Mouse (Mus musculus): ENCODE data around the gene Txnrd2. TPM values are rescaled to one million over a fixed set of nuclear protein-coding genes. Genes with fewer than 3 reads are reported as not detected.
A peak's percentile ranks its signal among the peaks of the same experiment; 100 is the strongest.

The Txnrd2 gene
- polyA plus RNA-seq, 1 experiment from 2014 or later: 20.0 TPM

DNA sequence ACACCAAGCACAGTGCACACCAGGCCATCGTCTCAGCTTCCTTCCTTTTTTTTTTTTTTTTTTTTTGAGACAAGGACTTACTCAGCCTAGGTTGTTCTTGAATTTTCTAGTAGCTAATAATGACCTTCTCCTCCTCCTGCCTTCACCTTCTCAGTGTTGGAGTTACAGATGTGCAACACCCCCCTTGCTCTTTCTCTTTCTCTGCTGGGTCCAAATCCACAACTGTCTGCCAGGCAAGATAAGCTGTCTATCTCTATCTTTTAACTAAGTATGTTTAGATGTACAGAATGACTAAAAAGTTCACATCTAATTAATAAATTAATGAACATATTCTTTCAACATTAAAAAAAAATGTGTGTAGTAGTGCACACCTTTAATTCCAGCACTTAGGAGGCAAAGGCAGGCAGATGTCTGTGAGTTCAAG, 6.6 kb upstream of the Txnrd2 start:
- Histone ChIP-seq H3K27me3 (replicated peaks; ENCODE audit: insufficient read depth, low read length) (no peaks in the 10 kb centered on the region), H3K9ac (replicated peaks; ENCODE audit: low read depth) (no peak overlapping the region), H3K4me1 (ENCODE audit: insufficient read depth, low read depth, low read length) (peaks cover 11% of the 10 kb centered on the region; the same call in 1 of the 2 replicates), H3K9me3 (ENCODE audit: low read length) (no peaks in the 10 kb centered on the region), H3K27ac (ENCODE audit: low read length) (no peak overlapping the region), H3K36me3 (ENCODE audit: insufficient read depth, low read length) (0 out of 2 replicates have a peak, but pooled peaks cover 2% of the 10 kb centered on the region), H3K4me3 (ENCODE audit: low read depth, low read length) (no peak overlapping the region), H3K4me2 (replicated peaks; ENCODE audit: low read depth, low read length) (no peak overlapping the region)
- no peak for DNase-seq (ENCODE audit: low spot score)
- WGBS: 60% methylated on average over 1 of the region's 1 CpGs
- no peak for ATAC-seq
- TF ChIP-seq EP300 (IDR thresholded peaks at IDR 0.05) (no peak), CTCF (IDR thresholded peaks at IDR 0.05) (no peak)

DNA sequence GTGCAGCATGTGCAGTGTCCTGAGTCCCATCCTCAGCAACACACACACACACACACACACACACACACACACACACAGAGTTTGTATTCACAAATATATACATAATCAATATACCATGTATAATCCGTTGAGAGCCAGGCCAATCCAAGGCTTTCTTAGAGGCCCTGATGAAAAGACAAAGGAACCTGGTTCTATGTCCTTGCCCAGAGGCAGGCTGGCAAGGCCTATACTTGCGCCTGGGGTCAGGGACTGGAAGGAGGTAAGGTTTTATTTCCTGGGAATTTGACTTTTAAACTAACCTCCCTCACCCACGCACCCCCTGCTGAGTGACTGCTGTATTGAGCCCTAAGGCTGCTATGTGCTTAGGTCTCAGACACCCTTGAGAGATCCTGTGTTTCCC, 5.6 kb upstream of the Txnrd2 start:
- no peaks in the 10 kb centered on the region for H3K36me3 ChIP-seq (ENCODE audit: insufficient read depth, low read length)
- H3K27me3 ChIP-seq (replicated peaks; ENCODE audit: insufficient read depth, low read length): no peaks in the 10 kb centered on the region
- ATAC-seq (no peak), DNase-seq (ENCODE audit: low spot score) (no peak)
- WGBS: 82% methylated on average over 3 of the region's 3 CpGs
- H3K4me1 ChIP-seq (ENCODE audit: insufficient read depth, low read depth, low read length): peaks cover 13% of the 10 kb centered on the region; the same call in 1 of the 2 replicates
- TF ChIP-seq EP300 (IDR thresholded peaks at IDR 0.05) (no peak), CTCF (IDR thresholded peaks at IDR 0.05) (no peak)
- H3K9me3 ChIP-seq (ENCODE audit: low read length): no peaks in the 10 kb centered on the region
- no peak overlapping the region for H3K4me2 ChIP-seq (replicated peaks; ENCODE audit: low read depth, low read length)
- no peak overlapping the region for H3K27ac ChIP-seq (ENCODE audit: low read length)
- H3K9ac ChIP-seq (replicated peaks; ENCODE audit: low read depth): no peak overlapping the region
- no peak overlapping the region for H3K4me3 ChIP-seq (ENCODE audit: low read depth, low read length)

DNA sequence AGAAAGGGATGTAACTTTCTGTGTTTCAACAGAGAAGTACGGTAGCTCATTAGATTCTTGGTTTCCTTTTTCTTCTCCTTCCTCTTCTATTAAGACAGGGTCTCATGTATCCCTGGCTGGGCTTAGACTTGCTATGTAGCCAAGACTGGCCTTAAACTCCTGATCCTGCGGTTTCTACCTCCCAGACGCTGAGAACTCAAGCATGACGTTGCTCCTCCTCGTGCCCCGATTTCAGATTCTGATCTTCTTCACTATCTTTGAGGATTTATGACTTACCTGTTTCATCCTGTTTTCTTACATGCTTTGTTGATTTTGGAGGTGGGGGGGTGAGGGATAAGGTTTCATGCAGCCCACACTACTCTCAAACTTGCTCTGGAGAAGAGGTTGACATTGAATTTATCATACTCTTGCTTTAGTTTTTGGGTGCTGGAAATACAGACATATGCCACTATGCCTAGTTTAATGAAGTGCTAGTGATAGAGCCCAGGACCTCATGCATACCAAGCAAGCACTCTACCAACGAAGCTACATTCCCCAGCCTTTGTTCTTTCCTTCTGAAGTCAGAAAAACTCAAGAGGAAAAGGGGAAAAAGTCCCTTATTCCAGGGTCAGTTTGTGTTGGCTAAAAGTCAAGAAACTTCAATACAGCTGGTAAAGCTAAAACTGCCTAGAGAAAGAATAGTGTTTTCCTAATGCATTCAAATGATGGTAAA, 2.8 kb upstream of the Txnrd2 start:
- 67% methylated on average over 7 of the region's 7 CpGs for WGBS
- ATAC-seq (0 out of 2 replicates have a peak, but pooled peaks have one; percentile 16), DNase-seq (ENCODE audit: low spot score) (peak; percentile 63)

DNA sequence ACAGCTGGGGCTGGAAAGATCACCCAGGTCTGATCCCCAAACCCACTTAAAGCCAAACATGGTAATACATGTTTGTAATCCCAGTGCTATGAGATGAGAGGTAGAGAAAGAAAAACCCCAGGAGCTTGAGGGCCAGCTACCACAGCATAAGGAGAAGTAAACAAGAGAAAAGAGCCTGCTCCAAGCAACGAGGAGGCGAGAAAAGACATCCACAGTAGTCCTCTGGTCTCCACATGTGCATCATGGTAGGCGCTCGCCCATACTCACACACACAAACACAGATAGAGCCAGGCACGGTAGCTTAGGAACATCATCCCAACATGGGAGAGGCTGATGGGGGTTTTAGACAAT, 2.3 kb upstream of the Txnrd2 start:
- no peak for DNase-seq (ENCODE audit: low spot score)
- Histone ChIP-seq H3K36me3 (ENCODE audit: insufficient read depth, low read length) (no peaks in the 10 kb centered on the region), H3K27ac (ENCODE audit: low read length) (peak overlapping the region; percentile 39; the same call in 1 of the 2 replicates), H3K9me3 (ENCODE audit: low read length) (no peaks in the 10 kb centered on the region), H3K9ac (replicated peaks; ENCODE audit: low read depth) (no peak overlapping the region), H3K4me3 (ENCODE audit: low read depth, low read length) (no peak overlapping the region), H3K4me2 (replicated peaks; ENCODE audit: low read depth, low read length) (no peak overlapping the region), H3K4me1 (ENCODE audit: insufficient read depth, low read depth, low read length) (peaks cover 23% of the 10 kb centered on the region), H3K27me3 (replicated peaks; ENCODE audit: insufficient read depth, low read length) (no peaks in the 10 kb centered on the region)
- TF ChIP-seq EP300 (IDR thresholded peaks at IDR 0.05): no peak
- TF ChIP-seq CTCF (IDR thresholded peaks at IDR 0.05): no peak
- ATAC-seq: no peak
- 57% methylated on average over 5 of the region's 5 CpGs for WGBS

More for the DNA sequence above, 2.8 kb upstream of the Txnrd2 start:
- Histone ChIP-seq H3K9me3 (ENCODE audit: low read length) (no peaks in the 10 kb centered on the region), H3K4me1 (ENCODE audit: insufficient read depth, low read depth, low read length) (peaks cover 23% of the 10 kb centered on the region), H3K27me3 (replicated peaks; ENCODE audit: insufficient read depth, low read length) (no peaks in the 10 kb centered on the region), H3K4me2 (replicated peaks; ENCODE audit: low read depth, low read length) (no peak overlapping the region), H3K9ac (replicated peaks; ENCODE audit: low read depth) (no peak overlapping the region), H3K27ac (ENCODE audit: low read length) (peak overlapping the region; percentile 39; the same call in 1 of the 2 replicates), H3K4me3 (ENCODE audit: low read depth, low read length) (no peak overlapping the region), H3K36me3 (ENCODE audit: insufficient read depth, low read length) (no peaks in the 10 kb centered on the region)
- peak; percentile 40; the same call in 1 of the 2 replicates for TF ChIP-seq EP300 (IDR thresholded peaks at IDR 0.05)
- TF ChIP-seq CTCF (IDR thresholded peaks at IDR 0.05): no peak

DNA sequence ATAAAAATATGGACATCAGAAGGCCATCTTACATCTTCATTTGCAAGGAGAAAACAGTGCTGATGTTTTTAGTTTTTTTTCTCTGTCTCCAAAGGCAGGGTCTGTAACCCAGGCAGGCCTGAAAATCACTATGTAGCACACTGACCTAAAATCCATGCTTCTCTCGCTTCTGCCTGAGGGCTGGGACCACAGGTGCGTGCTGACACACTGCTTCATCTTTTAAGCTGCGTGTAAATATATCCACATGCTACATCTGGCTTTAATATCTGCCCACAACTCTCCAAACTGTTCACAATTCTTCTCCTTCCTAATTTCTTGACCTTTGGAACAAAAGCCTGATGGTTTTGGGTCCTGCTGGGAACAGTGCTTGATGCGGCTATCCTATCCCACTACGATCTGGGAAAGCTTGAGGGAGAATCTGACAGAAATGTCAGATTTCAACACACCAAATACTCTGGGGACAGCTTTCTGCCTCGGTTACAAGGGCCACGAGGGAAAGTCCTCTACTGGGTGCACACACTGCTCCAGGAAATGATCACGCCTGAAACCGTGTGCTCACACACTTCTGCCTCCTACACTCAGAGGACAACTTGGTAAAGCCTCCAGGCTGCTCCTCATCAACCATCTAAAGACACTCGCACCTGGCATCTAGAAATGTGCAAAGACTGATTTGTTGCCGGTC, 1.7 kb upstream of the Txnrd2 start:
- Histone ChIP-seq H3K9ac (replicated peaks; ENCODE audit: low read depth) (0 out of 2 replicates have a peak overlapping the region, but pooled peaks have one; percentile 3), H3K4me3 (ENCODE audit: low read depth, low read length) (no peak overlapping the region), H3K36me3 (ENCODE audit: insufficient read depth, low read length) (no peaks in the 10 kb centered on the region), H3K4me1 (ENCODE audit: insufficient read depth, low read depth, low read length) (peaks cover 23% of the 10 kb centered on the region), H3K4me2 (replicated peaks; ENCODE audit: low read depth, low read length) (peak overlapping the region; percentile 87; the same call in 1 of the 2 replicates), H3K27ac (ENCODE audit: low read length) (peak overlapping the region; percentile 39), H3K27me3 (replicated peaks; ENCODE audit: insufficient read depth, low read length) (no peaks in the 10 kb centered on the region), H3K9me3 (ENCODE audit: low read length) (no peaks in the 10 kb centered on the region)
- ATAC-seq (no peak), DNase-seq (ENCODE audit: low spot score) (no peak)
- 57% methylated on average over 11 of the region's 11 CpGs for WGBS
- no peak for TF ChIP-seq EP300 (IDR thresholded peaks at IDR 0.05)
- no peak for TF ChIP-seq CTCF (IDR thresholded peaks at IDR 0.05)

DNA sequence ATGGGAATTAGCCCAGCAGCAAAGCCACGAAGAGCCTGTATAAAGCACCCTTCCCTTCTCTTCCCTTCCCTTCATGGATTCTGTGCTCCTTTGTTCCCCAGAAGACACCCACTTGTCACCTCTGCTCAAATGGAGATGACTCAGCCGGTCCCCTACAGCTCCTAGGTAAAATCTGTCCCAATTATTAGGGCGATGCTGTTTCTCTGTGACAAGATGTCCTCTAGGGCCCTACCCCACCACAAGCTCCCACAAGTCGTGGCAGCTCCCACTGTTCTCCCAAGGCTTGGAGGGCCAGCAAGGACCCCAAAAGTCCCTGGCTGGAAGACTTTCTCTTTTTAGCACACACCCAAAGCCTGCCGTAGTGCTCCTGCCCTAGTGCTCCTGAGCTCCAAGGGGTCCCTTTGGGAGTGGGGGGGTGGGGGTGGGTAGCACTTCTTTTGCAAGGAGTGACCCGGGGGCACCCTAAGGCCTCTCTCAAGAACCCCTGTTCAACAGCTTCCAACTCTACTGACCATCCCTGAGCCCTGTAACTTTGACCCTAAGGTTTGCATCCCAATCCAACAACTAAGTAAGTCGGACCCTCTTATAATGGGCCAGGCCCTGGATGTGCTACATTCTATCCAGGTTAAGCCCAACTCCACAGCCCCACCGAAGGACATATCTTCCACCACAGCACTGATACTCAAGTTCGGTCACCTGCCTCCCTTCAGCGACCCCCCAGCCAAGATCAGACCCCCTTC, 539 bp upstream of the Txnrd2 start:
- DNase-seq (ENCODE audit: low spot score) (no peak), ATAC-seq (peak; percentile 2; the same call in 1 of the 2 replicates)
- Histone ChIP-seq H3K4me3 (ENCODE audit: low read depth, low read length) (peak overlapping the region; percentile 78), H3K27me3 (replicated peaks; ENCODE audit: insufficient read depth, low read length) (no peaks in the 10 kb centered on the region), H3K4me1 (ENCODE audit: insufficient read depth, low read depth, low read length) (peaks cover 23% of the 10 kb centered on the region), H3K9me3 (ENCODE audit: low read length) (no peaks in the 10 kb centered on the region), H3K4me2 (replicated peaks; ENCODE audit: low read depth, low read length) (peak overlapping the region; percentile 87), H3K27ac (ENCODE audit: low read length) (peak overlapping the region; percentile 85), H3K36me3 (ENCODE audit: insufficient read depth, low read length) (no peaks in the 10 kb centered on the region), H3K9ac (replicated peaks; ENCODE audit: low read depth) (peak overlapping the region; percentile 62)
- WGBS: 13% methylated on average over 10 of the region's 10 CpGs
- no peak for TF ChIP-seq EP300 (IDR thresholded peaks at IDR 0.05)
- TF ChIP-seq CTCF (IDR thresholded peaks at IDR 0.05): no peak

All from lung, postnatal 0 days (tissue).